Mouse (Mus musculus) layer of hippocampus, adult 9-10 months (tissue): ENCODE results near the gene Dcx.
A peak's percentile ranks its signal among the peaks of the same experiment; 100 is the strongest.

Experiments used
- DNase-seq: peaks from one replicate; pipeline ENCODE4 v3.0.0; 2022; ENCODE audit warnings: low spot score

Dcx gene

DNA sequence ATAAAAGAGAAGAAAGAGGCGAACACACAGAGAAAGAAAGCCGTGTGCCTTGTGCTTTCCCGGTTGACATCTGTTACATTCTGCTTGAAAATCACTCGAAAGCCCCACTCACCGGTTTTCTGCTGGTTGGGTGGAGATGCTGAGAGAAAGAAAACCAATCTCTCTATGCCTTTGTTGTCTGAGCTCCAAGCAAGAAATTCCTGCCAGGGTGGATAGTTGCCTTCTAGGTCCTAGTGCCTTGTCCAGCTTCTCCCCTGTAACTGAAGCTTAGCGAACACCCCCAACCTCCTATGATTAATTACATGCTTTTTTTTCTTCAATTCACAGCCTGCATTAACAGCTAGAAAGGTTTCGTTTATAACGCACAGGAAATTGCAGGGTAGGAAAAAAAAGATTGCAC, at the start of gene Dcx:
Gene Dcx, minus strand, starts transcription at position 354 of the 400 bp plus-strand sequence.
- DNase-seq, result no peak

- DNase-seq, result no peak
These were observed 33.1 kb upstream of the Dcx start for GRCm38 (mm10) chrX:143966249-143966648.

GRCm38 (mm10) chrX:143933671-143934070, 560 bp upstream of the Dcx start:
- no peak for DNase-seq

- DNase-seq, result no peak
These were observed 581 bp downstream of the Dcx start for GRCm38 (mm10) chrX:143932530-143932929.

- no peak for DNase-seq
These were observed 1.5 kb downstream of the Dcx start for GRCm38 (mm10) chrX:143931400-143932185.

DNA sequence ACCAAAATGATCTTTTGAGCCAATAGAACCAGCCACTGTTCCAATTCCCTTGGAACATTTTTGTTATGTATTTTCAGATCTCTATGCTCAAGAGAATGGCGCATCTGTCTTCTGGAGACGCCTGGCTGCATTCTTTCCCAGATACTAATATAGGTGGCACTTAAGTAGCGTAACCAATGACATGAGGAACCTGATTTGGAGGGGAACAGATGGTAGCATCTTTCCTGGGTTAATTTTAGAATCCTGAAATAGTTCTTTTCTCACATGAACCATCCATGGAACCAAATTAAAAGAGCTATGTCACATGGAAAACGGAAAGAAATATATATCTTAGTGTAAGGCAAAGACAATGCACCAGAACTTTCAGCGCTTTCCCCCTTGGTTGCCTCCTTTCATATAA, 11.0 kb downstream of the Dcx start:
- DNase-seq, result no peak

- no peak for DNase-seq
These were observed 26.2 kb downstream of the Dcx start for GRCm38 (mm10) chrX:143906699-143907471.

- DNase-seq, result no peak
These were observed 28.4 kb downstream of the Dcx start for GRCm38 (mm10) chrX:143904689-143905088.

DNA sequence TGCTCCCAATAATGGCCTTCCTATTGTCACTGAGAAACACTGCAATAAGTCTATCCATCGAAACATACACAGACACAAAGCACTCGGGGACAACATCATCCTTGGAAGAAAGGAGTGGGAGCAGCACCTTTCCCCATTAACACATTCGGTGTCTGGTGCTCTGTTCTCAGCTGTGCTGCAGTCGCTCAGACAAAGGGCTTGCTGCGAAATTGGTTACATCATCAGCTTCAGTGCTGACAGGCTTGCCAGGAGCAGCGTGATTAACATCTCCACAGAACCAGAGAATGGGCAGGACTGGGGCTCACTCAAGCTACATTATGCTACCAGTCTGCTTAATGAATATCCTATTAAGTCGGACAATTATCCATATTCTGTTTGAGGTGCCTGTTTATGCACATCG, 30.8 kb downstream of the Dcx start:
- DNase-seq, result peak; percentile 27

- no peak for DNase-seq
These were observed 35.5 kb downstream of the Dcx start for GRCm38 (mm10) chrX:143897363-143898285.

DNA sequence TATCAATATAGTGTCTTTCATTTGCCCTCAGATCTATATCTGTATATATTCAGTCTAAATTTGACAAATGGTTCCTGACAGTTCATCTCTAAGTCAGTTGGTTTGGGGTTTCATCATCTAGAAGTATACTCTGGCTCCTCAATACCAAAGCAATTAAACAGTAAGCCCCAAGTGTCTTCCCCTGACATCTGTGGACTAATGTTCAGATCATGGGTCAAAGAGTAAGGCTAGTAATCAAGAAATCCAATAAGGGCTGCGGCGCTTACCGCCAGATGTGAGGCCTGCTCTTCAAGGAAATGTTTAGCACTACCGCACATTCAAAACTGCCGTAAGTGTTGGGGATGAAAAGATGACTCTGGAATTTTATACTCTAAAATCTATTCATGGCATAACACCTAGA, 36.2 kb downstream of the Dcx start:
- no peak for DNase-seq

- no peak for DNase-seq
These were observed 39.9 kb downstream of the Dcx start for GRCm38 (mm10) chrX:143893180-143893579.

- no peak for DNase-seq
These were observed 47.3 kb downstream of the Dcx start for GRCm38 (mm10) chrX:143885765-143886164.

DNA sequence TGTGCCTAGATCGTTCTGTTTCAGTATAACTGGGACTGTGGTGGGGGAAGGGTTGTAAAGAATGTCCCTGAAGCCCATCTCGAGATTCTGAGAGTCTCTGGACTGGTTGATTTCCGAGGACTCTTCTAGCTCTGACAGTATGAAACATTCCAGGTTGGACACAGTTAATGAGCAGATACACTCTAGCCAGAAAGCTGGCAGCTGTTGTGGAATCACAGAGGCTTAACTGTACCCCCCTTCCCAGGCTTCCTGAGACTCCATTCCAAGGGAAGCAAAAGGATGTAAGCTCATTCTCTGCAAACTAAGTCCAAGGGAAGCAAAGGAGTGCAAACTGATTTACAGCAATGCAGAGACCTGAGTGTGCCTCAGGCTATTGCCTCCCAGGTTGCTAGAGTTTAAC, 48.2 kb downstream of the Dcx start:
- no peak for DNase-seq

GRCm38 (mm10) chrX:143884299-143884698, 48.8 kb downstream of the Dcx start:
- DNase-seq, result no peak

GRCm38 (mm10) chrX:143881806-143882468, 51.2 kb downstream of the Dcx start:
- no peak for DNase-seq

- no peak for DNase-seq
These were observed 53.5 kb downstream of the Dcx start for GRCm38 (mm10) chrX:143879631-143880030.

DNA sequence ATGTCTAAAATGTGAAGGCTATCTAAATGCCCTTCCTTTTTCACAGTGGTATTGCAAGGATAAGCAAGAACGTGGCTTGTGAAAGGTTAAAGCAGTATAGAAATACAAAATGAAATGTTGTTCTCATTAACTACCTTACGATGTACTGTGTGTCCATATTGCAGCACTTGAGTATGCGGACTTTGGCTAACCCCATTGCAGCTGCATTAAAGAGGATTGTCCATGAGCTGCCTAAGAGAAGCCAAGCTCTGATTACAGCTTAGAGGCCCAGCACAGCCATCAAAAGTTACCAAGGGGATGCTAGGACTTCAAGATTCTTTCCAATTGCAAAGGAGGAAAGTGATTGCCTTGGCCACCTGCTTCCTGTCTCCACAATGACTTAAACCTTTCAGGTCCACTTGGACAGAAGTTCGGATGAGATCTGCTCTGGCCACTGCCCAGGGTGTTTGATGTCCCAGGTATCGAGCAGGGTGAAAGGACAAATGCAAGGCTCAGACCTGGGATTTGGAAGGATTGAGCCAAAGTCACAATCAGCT, 65.9 kb downstream of the Dcx start:
- no peak for DNase-seq

GRCm38 (mm10) chrX:143851351-143851750, 81.8 kb downstream of the Dcx start:
- DNase-seq, result no peak

- DNase-seq, result no peak
These were observed 83.1 kb downstream of the Dcx start for GRCm38 (mm10) chrX:143849969-143850368.

- no peak for DNase-seq
These were observed 86.5 kb downstream of the Dcx start for GRCm38 (mm10) chrX:143846637-143847036.
